Mouse (Mus musculus) myocyte (in vitro differentiated cells): Measurements from ENCODE around the gene Rgs6. TPM values are rescaled to one million over a fixed set of nuclear protein-coding genes. Genes with fewer than 3 reads are reported as not detected.

Experiments
- H3K27me3 ChIP-seq: one replicate; pipeline ENCODE4 v1.6.1; 2011; ENCODE audit not compliant: control insufficient read depth, insufficient read depth, insufficient read length
- H3K36me3 ChIP-seq: one replicate; pipeline ENCODE4 v1.6.1; 2011; ENCODE audit not compliant: control insufficient read depth, insufficient read depth
- H3K4me2 ChIP-seq: one replicate; pipeline ENCODE4 v1.6.1; 2011; ENCODE audit warnings: low read depth, control low read depth
- H3K4me3 ChIP-seq: one replicate; pipeline ENCODE4 v1.5.1; 2011; ENCODE audit warnings: mild to moderate bottlenecking, control low read depth, moderate library complexity
- H3K79me2 ChIP-seq: one replicate; pipeline ENCODE4 v1.6.1; 2011; ENCODE audit not compliant: control insufficient read depth, insufficient read depth
- H3ac ChIP-seq: one replicate; pipeline ENCODE4 v1.6.1; 2011; ENCODE audit not compliant: control insufficient read depth, insufficient read length
- CEBPB ChIP-seq: IDR thresholded peaks from 2 replicates; pipeline ENCODE4 v1.6.1; 2011; ENCODE audit warnings: mild to moderate bottlenecking, moderate library complexity; ENCODE audit not compliant: poor library complexity, insufficient read depth, severe bottlenecking
- E2F4 ChIP-seq: IDR thresholded peaks from one replicate; pipeline ENCODE4 v1.6.1; 2011; ENCODE audit warnings: mild to moderate bottlenecking, control low read depth, moderate library complexity; ENCODE audit not compliant: insufficient read depth
- MAX ChIP-seq: IDR thresholded peaks from one replicate; pipeline ENCODE4 v1.6.1; 2011; ENCODE audit warnings: low read depth, mild to moderate bottlenecking, control low read depth
- MYOD1 ChIP-seq, 3 experiments: IDR thresholded peaks; one replicate each; pipeline ENCODE4 v1.6.1; 2011; ENCODE audit warnings: control low read depth in 2 of 3, low read depth in 2 of 3, mild to moderate bottlenecking in 2 of 3, moderate library complexity in 1 of 3; ENCODE audit not compliant: insufficient read length in 2 of 3, control insufficient read depth in 1 of 3
- MYOG ChIP-seq, 3 experiments: IDR thresholded peaks; one replicate each; pipeline ENCODE4 v1.6.1; 2011; ENCODE audit warnings: control low read depth in 2 of 3, low read depth in 2 of 3, mild to moderate bottlenecking in 2 of 3; ENCODE audit not compliant: insufficient read length in 2 of 3, control insufficient read depth in 1 of 3, insufficient read depth in 1 of 3
- POLR2A ChIP-seq: IDR thresholded peaks from one replicate; pipeline ENCODE4 v1.6.1; 2011; ENCODE audit warnings: low read depth, mild to moderate bottlenecking, control low read depth, moderate library complexity; ENCODE audit not compliant: insufficient read length
- POLR2AphosphoS2 ChIP-seq: IDR thresholded peaks from one replicate; pipeline ENCODE4 v1.6.1; 2011; ENCODE audit warnings: low read depth, control low read depth; ENCODE audit not compliant: insufficient read length
- REST ChIP-seq: IDR thresholded peaks from one replicate; pipeline ENCODE4 v1.6.1; 2011; ENCODE audit warnings: mild to moderate bottlenecking, control low read depth, moderate library complexity; ENCODE audit not compliant: insufficient read depth, insufficient read length
- SRF ChIP-seq: IDR thresholded peaks from one replicate; pipeline ENCODE4 v1.6.1; 2011; ENCODE audit warnings: low read depth; ENCODE audit not compliant: control insufficient read depth, insufficient read length
- TCF12 ChIP-seq: IDR thresholded peaks from one replicate; pipeline ENCODE4 v1.6.1; 2011; ENCODE audit warnings: mild to moderate bottlenecking, control low read depth; ENCODE audit not compliant: poor library complexity, insufficient read depth, severe bottlenecking
- TCF3 ChIP-seq: IDR thresholded peaks from one replicate; pipeline ENCODE4 v1.6.1; 2011; ENCODE audit warnings: low read depth, control low read depth; ENCODE audit not compliant: insufficient read length
- USF1 ChIP-seq: IDR thresholded peaks from one replicate; pipeline ENCODE4 v1.6.1; 2011; ENCODE audit warnings: low read depth, mild to moderate bottlenecking, control low read depth, moderate library complexity
- polyA plus RNA-seq: library from polyadenylated mRNA; unstranded; fragments of >200 nt; fragmentation: generic; extraction: Trizol; gene quantifications from one replicate; pipeline ENCODE4 v1.2.1, GENCODE M21; 2012; ENCODE audit warnings: missing spikeins

Gene Rgs6
- polyA plus RNA-seq, 1 experiment = not detected

DNA sequence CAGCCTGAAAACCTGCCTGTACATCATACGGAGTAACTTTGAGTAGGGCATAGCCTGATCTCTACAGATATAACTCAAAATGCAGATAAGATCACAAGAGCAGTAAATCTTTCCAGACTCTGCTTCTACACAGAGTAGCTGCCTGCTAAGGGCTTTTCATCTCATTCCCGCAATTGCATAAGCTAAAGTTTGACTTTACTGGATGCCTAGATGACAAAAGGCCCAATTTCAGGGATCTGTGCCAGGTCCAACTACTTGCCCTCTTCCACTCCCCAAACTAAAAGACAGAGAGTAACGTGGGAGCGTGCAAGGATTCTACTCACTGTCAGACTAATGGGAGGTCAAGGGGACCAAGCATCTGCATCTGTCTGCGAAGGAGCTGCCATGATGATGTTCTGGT, 292.6 kb downstream of the Rgs6 start:
- Histone ChIP-seq H3K79me2 (no peaks in the 10 kb centered on the region), H3ac (no peak overlapping the region), H3K27me3 (no peaks in the 10 kb centered on the region), H3K4me2 (no peak overlapping the region), H3K36me3 (no peaks in the 10 kb centered on the region), H3K4me3 (no peak overlapping the region)
- no peak for TF ChIP-seq TCF12
- no peak for TF ChIP-seq MYOG (IDR thresholded peaks at IDR 0.05; ENCODE audit: control insufficient read depth in 1 of 3, insufficient read depth in 1 of 3, insufficient read length in 2 of 3, low read depth in 2 of 3)
- no peak for TF ChIP-seq USF1
- no peak for TF ChIP-seq MYOD1 (IDR thresholded peaks at IDR 0.05; ENCODE audit: control insufficient read depth in 1 of 3, insufficient read length in 2 of 3, low read depth in 2 of 3)
- no peak for TF ChIP-seq POLR2A

DNA sequence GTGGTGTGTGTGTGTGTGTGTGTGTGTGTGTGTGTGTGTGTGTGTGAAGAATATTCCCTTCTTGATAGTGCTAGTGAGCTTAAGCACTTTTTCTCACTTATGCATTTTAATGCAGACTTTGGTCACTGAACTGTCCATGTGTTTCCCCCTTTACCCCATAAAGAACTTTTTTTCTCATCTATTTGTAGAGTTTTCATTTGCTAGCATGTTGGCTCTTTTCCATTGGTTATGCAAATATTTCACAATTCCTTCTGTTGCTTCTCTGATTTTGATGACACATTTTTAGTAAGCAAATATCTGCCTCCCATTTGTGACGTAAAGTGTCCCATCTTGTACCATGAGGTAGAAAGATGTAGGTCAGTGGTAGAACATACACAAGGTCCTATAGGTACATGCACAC, 295.0 kb downstream of the Rgs6 start:
- TF ChIP-seq TCF12 (no peak), REST (no peak), E2F4 (no peak), USF1 (no peak), CEBPB (no peak), MAX (no peak), POLR2AphosphoS2 (no peak), MYOG (IDR thresholded peaks at IDR 0.05; ENCODE audit: control insufficient read depth in 1 of 3, insufficient read depth in 1 of 3, insufficient read length in 2 of 3, low read depth in 2 of 3) (no peak), POLR2A (no peak), SRF (no peak), MYOD1 (IDR thresholded peaks at IDR 0.05; ENCODE audit: control insufficient read depth in 1 of 3, insufficient read length in 2 of 3, low read depth in 2 of 3) (no peak), TCF3 (no peak)
- H3K4me2 ChIP-seq = no peak overlapping the region
- H3K36me3 ChIP-seq = no peaks in the 10 kb centered on the region
- H3K4me3 ChIP-seq = no peak overlapping the region
- no peak overlapping the region for H3ac ChIP-seq
- no peaks in the 10 kb centered on the region for H3K79me2 ChIP-seq
- H3K27me3 ChIP-seq = no peaks in the 10 kb centered on the region

DNA sequence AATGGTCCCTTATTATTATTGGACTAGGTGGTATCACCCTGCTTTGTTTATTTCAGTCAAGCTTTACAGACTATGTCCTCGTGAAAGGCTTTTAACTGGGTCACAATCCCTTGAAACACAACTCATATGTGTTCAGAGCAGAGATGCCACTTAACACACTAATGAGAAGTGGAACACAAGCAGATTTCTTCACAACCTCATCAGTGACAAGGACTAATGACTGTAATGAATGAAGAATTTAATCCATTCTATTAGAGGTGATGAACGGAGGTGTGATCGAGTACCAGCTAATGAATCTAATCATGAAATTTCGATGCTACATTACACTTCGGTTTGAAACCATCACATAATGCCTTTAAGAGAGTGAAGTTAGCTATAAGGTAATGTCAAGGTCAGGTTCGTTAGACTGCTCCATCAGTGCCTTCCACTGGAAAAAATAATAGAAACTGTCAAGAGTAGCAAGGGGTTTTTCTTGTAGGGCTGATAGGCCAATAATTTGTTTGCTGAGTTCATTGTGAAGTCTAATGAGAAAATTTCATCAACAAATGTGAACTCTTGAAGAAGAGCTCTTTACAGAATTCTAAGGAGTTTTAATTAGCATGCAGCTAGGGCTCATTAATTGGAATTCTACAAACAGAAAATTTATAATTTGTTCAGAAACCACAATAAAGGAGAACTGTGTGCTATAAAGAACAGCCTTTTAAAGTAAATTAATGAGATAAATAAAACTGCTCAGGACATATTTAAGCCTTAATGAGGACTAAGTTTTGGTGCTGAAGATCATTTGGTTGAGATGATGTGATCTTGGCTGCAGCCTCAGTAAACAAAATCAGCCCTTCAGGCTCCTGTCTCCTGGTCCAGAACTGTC, 307.1 kb downstream of the Rgs6 start:
- no peaks in the 10 kb centered on the region for H3K36me3 ChIP-seq
- no peak overlapping the region for H3K4me2 ChIP-seq
- H3K79me2 ChIP-seq = no peaks in the 10 kb centered on the region
- TF ChIP-seq REST = no peak
- TF ChIP-seq TCF12 = no peak
- no peak for TF ChIP-seq MAX
- TF ChIP-seq CEBPB = no peak
- TF ChIP-seq SRF = no peak
- no peak for TF ChIP-seq POLR2A
- no peaks in the 10 kb centered on the region for H3K27me3 ChIP-seq
- no peak overlapping the region for H3ac ChIP-seq
- H3K4me3 ChIP-seq = no peak overlapping the region

DNA sequence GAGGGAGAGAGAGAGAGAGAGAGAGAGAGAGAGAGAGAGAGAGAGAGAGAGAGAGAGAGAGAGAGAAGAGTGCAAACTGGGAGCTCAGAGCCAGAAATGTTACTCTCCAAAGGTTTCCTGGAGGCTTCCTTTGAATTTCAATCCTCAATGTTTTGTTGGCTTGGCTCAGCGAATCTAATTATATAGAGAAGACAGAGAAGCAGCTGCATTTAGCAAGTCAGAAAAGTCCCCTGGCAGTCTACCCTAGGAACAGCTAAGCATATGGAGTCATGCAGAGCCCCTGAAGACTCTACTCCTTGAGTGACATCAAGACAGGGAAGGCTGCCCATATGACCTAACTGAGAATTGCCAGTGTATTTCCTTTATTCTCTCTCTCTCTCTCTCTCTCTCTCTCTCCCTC, 317.7 kb downstream of the Rgs6 start:
- Histone ChIP-seq H3K4me3 (no peak overlapping the region), H3K27me3 (no peaks in the 10 kb centered on the region), H3K4me2 (no peak overlapping the region), H3K79me2 (no peaks in the 10 kb centered on the region), H3K36me3 (no peaks in the 10 kb centered on the region), H3ac (no peak overlapping the region)
- TF ChIP-seq TCF3 (no peak), MYOD1 (IDR thresholded peaks at IDR 0.05; ENCODE audit: control insufficient read depth in 1 of 3, insufficient read length in 2 of 3, low read depth in 2 of 3) (no peak), E2F4 (no peak), MAX (no peak), REST (no peak), USF1 (no peak), TCF12 (no peak), SRF (no peak), CEBPB (no peak), MYOG (IDR thresholded peaks at IDR 0.05; ENCODE audit: control insufficient read depth in 1 of 3, insufficient read depth in 1 of 3, insufficient read length in 2 of 3, low read depth in 2 of 3) (no peak), POLR2A (no peak), POLR2AphosphoS2 (no peak)

DNA sequence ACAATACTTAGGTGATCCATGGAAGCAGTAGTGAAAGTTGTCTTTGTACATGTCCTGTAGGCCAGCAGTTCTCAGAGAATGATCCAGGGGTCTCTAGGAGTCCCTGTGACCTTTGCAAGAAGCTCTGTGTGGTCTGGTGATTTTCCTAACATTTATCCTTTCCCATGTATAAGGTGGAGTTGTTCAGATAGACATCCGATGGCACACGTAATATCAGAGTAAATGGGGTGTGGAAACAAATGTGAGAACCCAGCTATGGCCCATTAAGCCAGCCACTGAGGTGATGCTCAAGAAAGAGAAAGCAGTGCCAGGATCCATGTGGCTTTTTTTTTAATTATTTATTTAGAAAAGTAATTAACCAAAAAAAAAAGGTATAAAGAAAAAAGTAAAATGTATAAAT, 322.8 kb downstream of the Rgs6 start:
- no peaks in the 10 kb centered on the region for H3K79me2 ChIP-seq
- H3K27me3 ChIP-seq = no peaks in the 10 kb centered on the region
- no peak overlapping the region for H3K4me3 ChIP-seq
- H3K4me2 ChIP-seq = no peak overlapping the region
- no peaks in the 10 kb centered on the region for H3K36me3 ChIP-seq
- TF ChIP-seq E2F4 (no peak), CEBPB (no peak), MYOD1 (IDR thresholded peaks at IDR 0.05; ENCODE audit: control insufficient read depth in 1 of 3, insufficient read length in 2 of 3, low read depth in 2 of 3) (no peak), SRF (no peak), MAX (no peak), USF1 (no peak), TCF12 (no peak), POLR2AphosphoS2 (no peak), MYOG (IDR thresholded peaks at IDR 0.05; ENCODE audit: control insufficient read depth in 1 of 3, insufficient read depth in 1 of 3, insufficient read length in 2 of 3, low read depth in 2 of 3) (no peak), REST (no peak)
- no peak overlapping the region for H3ac ChIP-seq
